ENCODE assay signal across 9 mouse cellular contexts in genomic region chr15:57162401-57163343, GRCm38 (mm10).
DNase-seq lines count a peak whose midpoint lies in the region; ATAC-seq lines count a peak whose summit lies in the region.
"Had no signal": no experiment of that assay in that cellular context is flagged by ENCODE, and none has a peak within 500 bp of the region (broad histone marks: within the 10 kb centered on the region; RNA-seq: fewer than 3 reads in every experiment).

No protein-coding gene starts in this region.

- H3K27me3 ChIP-seq in kidney, embryonic 16.5 days (ENCODE audit: insufficient read depth, low read length): no peaks in the 10 kb centered on the region
- no peaks in the 10 kb centered on the region for H3K27me3 ChIP-seq in forebrain, embryonic 11.5 days (ENCODE audit: control insufficient read depth, insufficient read depth, low read length)
- H3K27me3 ChIP-seq in limb, embryonic 13.5 days: no peaks in the 10 kb centered on the region
- H3K27me3 ChIP-seq: megakaryocyte, embryonic 14.5 days had no signal

- no peaks in the 10 kb centered on the region for H3K9me3 ChIP-seq in kidney, embryonic 16.5 days (ENCODE audit: low read length)
- H3K9me3 ChIP-seq in forebrain, embryonic 11.5 days (ENCODE audit: control insufficient read depth, low read length): no peaks in the 10 kb centered on the region
- no peaks in the 10 kb centered on the region for H3K9me3 ChIP-seq in limb, embryonic 13.5 days

- WGBS in kidney, embryonic 16.5 days: 48% methylated on average over 12 of the region's 12 CpGs
- WGBS in forebrain, embryonic 11.5 days: 24% methylated on average over 12 of the region's 12 CpGs
- WGBS in limb, embryonic 13.5 days: 61% methylated on average over 12 of the region's 12 CpGs

- peak; percentile 42; the same call in 1 of the 2 replicates for ATAC-seq in kidney, embryonic 16.5 days (ENCODE audit: low FRiP score, low TSS enrichment)
- ATAC-seq in forebrain, embryonic 11.5 days (replicated peaks; ENCODE audit: low FRiP score): peak; percentile 90
- ATAC-seq in limb, embryonic 13.5 days (ENCODE audit: low FRiP score, low read depth): peak; percentile 76

- no peaks in the 10 kb centered on the region for H3K4me1 ChIP-seq in kidney, embryonic 16.5 days (ENCODE audit: insufficient read depth, low read length)
- H3K4me1 ChIP-seq in forebrain, embryonic 11.5 days (replicated peaks; ENCODE audit: control insufficient read depth, insufficient read depth, low read length): peaks cover 2% of the 10 kb centered on the region; the same call in 1 of the 2 replicates
- H3K4me1 ChIP-seq in limb, embryonic 13.5 days: peaks cover 8% of the 10 kb centered on the region; the same call in 1 of the 2 replicates
- H3K4me1 ChIP-seq: megakaryocyte, embryonic 14.5 days had no signal

- no peak overlapping the region for H3K4me3 ChIP-seq in kidney, embryonic 16.5 days (ENCODE audit: low read length)
- no peak overlapping the region for H3K4me3 ChIP-seq in forebrain, embryonic 11.5 days (ENCODE audit: low read depth, low read length)
- H3K4me3 ChIP-seq in limb, embryonic 13.5 days: no peak overlapping the region
- H3K4me3 ChIP-seq: megakaryocyte, embryonic 14.5 days had no signal

- DNase-seq in kidney, adult 9 months: no peak
- DNase-seq in forebrain, embryonic 11.5 days (ENCODE audit: low spot score): peak; percentile 56
- peak; percentile 9 for DNase-seq in retina, postnatal 1 day
- DNase-seq in B cell, adult 2 months: no peak
- DNase-seq in adrenal gland, adult (ENCODE audit: inconsistent age in 2 of 2, low spot score in 1 of 2): no peak
- no peak for DNase-seq in adrenal gland, postnatal 14 days

- no peaks in the 10 kb centered on the region for H3K36me3 ChIP-seq in kidney, embryonic 16.5 days (ENCODE audit: insufficient read depth, low read length)
- H3K36me3 ChIP-seq in forebrain, embryonic 11.5 days (ENCODE audit: control insufficient read depth, insufficient read depth, low read length): no peaks in the 10 kb centered on the region
- no peaks in the 10 kb centered on the region for H3K36me3 ChIP-seq in limb, embryonic 13.5 days

- H3K9ac ChIP-seq in kidney, embryonic 16.5 days (replicated peaks; ENCODE audit: low read length): no peak overlapping the region
- H3K9ac ChIP-seq in forebrain, embryonic 11.5 days (ENCODE audit: low read length): no peak overlapping the region
- H3K9ac ChIP-seq in limb, embryonic 13.5 days: no peak overlapping the region

- no peak overlapping the region for H3K4me2 ChIP-seq in kidney, embryonic 16.5 days (replicated peaks; ENCODE audit: low read depth, low read length)
- peak overlapping the region; percentile 20; the same call in 1 of the 2 replicates for H3K4me2 ChIP-seq in forebrain, embryonic 11.5 days (ENCODE audit: low read depth, low read length, severe bottlenecking)
- H3K4me2 ChIP-seq in limb, embryonic 13.5 days (replicated peaks): 0 out of 2 replicates have a peak overlapping the region, but pooled peaks have one; percentile 17

- H3K27ac ChIP-seq in kidney, embryonic 16.5 days (ENCODE audit: low read length): no peak overlapping the region
- H3K27ac ChIP-seq in forebrain, embryonic 11.5 days (ENCODE audit: low read depth, low read length): no peak overlapping the region
- H3K27ac ChIP-seq in limb, embryonic 13.5 days: peak overlapping the region; percentile 74

Comparison
In these comparisons a context has a peak if more than half of its experiments do, and no peak if none do; other contexts are left out.
1. DNase-seq: peak in forebrain, embryonic 11.5 days (single experiment) and retina, postnatal 1 day (single experiment); none in kidney, adult 9 months (single experiment), B cell, adult 2 months (0 of 2), adrenal gland, adult (0 of 2) and adrenal gland, postnatal 14 days (single experiment).
2. Peak in every context shown above with its lines, with median percentiles within 50 percentile points of each other: ATAC-seq.